Mouse (Mus musculus) CH12.LX (cell line): ENCODE measurements around the gene Sgo2b.
"Not testable (repeated sequence)": the region's sequence is repeated elsewhere in the genome, so short reads cannot be mapped to it uniquely, and the experiment has no call there.

ENCODE experiments used
- CTCF ChIP-seq, 2 experiments: IDR thresholded peaks in 1 of 2; conservative IDR thresholded peaks in 1 of 2; 2 replicates each; pipeline ENCODE4 v1.5.1; 2011 to 2012; ENCODE audit warnings: low read depth in 2 of 2, low read length in 2 of 2, improper control_type of control experiment in 1 of 2, inconsistent platforms in 1 of 2, mild to moderate bottlenecking in 1 of 2, moderate library complexity in 1 of 2
- MAX ChIP-seq: IDR thresholded peaks from 2 replicates; pipeline ENCODE4 v1.6.1; 2011; ENCODE audit warnings: low read length, improper control_type of control experiment
- POLR2A ChIP-seq: IDR thresholded peaks from 2 replicates; pipeline ENCODE4 v1.6.1; 2011; ENCODE audit warnings: low read depth, mild to moderate bottlenecking, improper control_type of control experiment, low read length
- TBP ChIP-seq: conservative IDR thresholded peaks from 2 replicates; pipeline ENCODE4 v1.6.1; 2011; ENCODE audit warnings: low read depth, low read length, improper control_type of control experiment
- TCF12 ChIP-seq: IDR thresholded peaks from 2 replicates; pipeline ENCODE4 v1.6.1; 2014; ENCODE audit warnings: low read depth, mild to moderate bottlenecking, inconsistent platforms, low read length, improper control_type of control experiment
- USF1 ChIP-seq: IDR thresholded peaks from 2 replicates; pipeline ENCODE4 v1.6.1; 2014; ENCODE audit warnings: low read depth, mild to moderate bottlenecking, inconsistent platforms, low read length, improper control_type of control experiment
- ZMIZ1 ChIP-seq: IDR thresholded peaks from 2 replicates; pipeline ENCODE4 v1.6.1; 2012; ENCODE audit warnings: low read depth, mild to moderate bottlenecking, inconsistent platforms, low read length, improper control_type of control experiment

GRCm38 (mm10) chr8:63970612-63971391 lies 18.8 kb upstream of the Sgo2b start:
- not testable (repeated sequence) for TF ChIP-seq CTCF (conservative IDR thresholded peaks at IDR 0.05 in 1 of 2, IDR thresholded peaks at IDR 0.05 in 1 of 2; ENCODE audit: low read depth in 2 of 2, low read length in 2 of 2); TCF12; ZMIZ1; MAX; USF1; TBP; POLR2A
